Comparison of ENCODE assay signal across 8 mouse cellular contexts in genomic region chr19:5488878-5489571, GRCm38 (mm10). TPM values are rescaled to one million over a fixed set of nuclear protein-coding genes. Genes with fewer than 3 reads are reported as not detected.
DNase-seq lines count a peak whose midpoint lies in the region; ATAC-seq and TF ChIP-seq lines count a peak whose summit lies in the region.

No protein-coding gene starts in this region.

- DNase-seq in 3134 (ENCODE audit: extremely low read depth, insufficient read length, low spot score): peak; percentile 96
- DNase-seq in adrenal gland, postnatal 25 days: peak; percentile 95
- DNase-seq in embryonic facial prominence, embryonic 14.5 days (ENCODE audit: low spot score): peak; percentile 99
- peak; percentile 96 to 98 for DNase-seq in heart, adult 2 months
- peak; percentile 98 to 99 for DNase-seq in kidney, adult 8-10 months
- DNase-seq in spleen, postnatal 10 days (ENCODE audit: low spot score in 2 of 2): peak; percentile 97 to 98

- peak overlapping the region; percentile 55 for H3K4me3 ChIP-seq in embryonic facial prominence, embryonic 14.5 days (ENCODE audit: low read depth, low read length)
- H3K4me3 ChIP-seq in heart, adult 2 months: peak overlapping the region; percentile 61
- peak overlapping the region; percentile 59 for H3K4me3 ChIP-seq in limb, embryonic 13.5 days
- peak overlapping the region; percentile 58 for H3K4me3 ChIP-seq in midbrain, embryonic 16.5 days (ENCODE audit: low read depth, low read length)

- H3K27ac ChIP-seq in embryonic facial prominence, embryonic 14.5 days (replicated peaks; ENCODE audit: low read depth, low read length): peak overlapping the region; percentile 98
- peak overlapping the region; percentile 98 for H3K27ac ChIP-seq in heart, adult 2 months
- H3K27ac ChIP-seq in limb, embryonic 13.5 days: peak overlapping the region; percentile 99
- H3K27ac ChIP-seq in midbrain, embryonic 16.5 days (ENCODE audit: low read length): peak overlapping the region; percentile 99

- no peaks in the 10 kb centered on the region for H3K9me3 ChIP-seq in embryonic facial prominence, embryonic 14.5 days (ENCODE audit: control insufficient read depth, low read length)
- H3K9me3 ChIP-seq in limb, embryonic 13.5 days: no peaks in the 10 kb centered on the region
- H3K9me3 ChIP-seq in midbrain, embryonic 16.5 days (replicated peaks; ENCODE audit: control insufficient read depth, low read length, poor library complexity, severe bottlenecking): no peaks in the 10 kb centered on the region

- TF ChIP-seq EP300 in heart, adult 2 months (IDR thresholded peaks at IDR 0.05; ENCODE audit: insufficient read depth, low read depth, low read length): no peak; the same call in 1 of the 2 replicates

- 0 out of 2 replicates have a peak, but pooled peaks cover 4% of the 10 kb centered on the region for H3K79me2 ChIP-seq in heart, adult 2 months (replicated peaks; ENCODE audit: control insufficient read depth, insufficient read depth, low read length)

- H3K36me3 ChIP-seq in embryonic facial prominence, embryonic 14.5 days (ENCODE audit: control insufficient read depth, insufficient read depth, low read length): peaks cover 44% of the 10 kb centered on the region
- H3K36me3 ChIP-seq in heart, adult 2 months (ENCODE audit: control insufficient read depth, insufficient read depth, low read length): peaks cover 12% of the 10 kb centered on the region
- H3K36me3 ChIP-seq in limb, embryonic 13.5 days: peaks cover 51% of the 10 kb centered on the region
- peaks cover 10% of the 10 kb centered on the region for H3K36me3 ChIP-seq in midbrain, embryonic 16.5 days (ENCODE audit: control insufficient read depth, insufficient read depth, low read length)

- peak; percentile 95 for TF ChIP-seq POLR2A in heart, adult 2 months (IDR thresholded peaks at IDR 0.05; ENCODE audit: insufficient read depth, low read depth, low read length)

- peaks cover 12% of the 10 kb centered on the region for H3K4me1 ChIP-seq in embryonic facial prominence, embryonic 14.5 days (ENCODE audit: control insufficient read depth, insufficient read depth, low read length)
- peaks cover 2% of the 10 kb centered on the region; the same call in 1 of the 2 replicates for H3K4me1 ChIP-seq in heart, adult 2 months (ENCODE audit: control insufficient read depth, insufficient read depth, low read length)
- H3K4me1 ChIP-seq in limb, embryonic 13.5 days: peaks cover 39% of the 10 kb centered on the region
- peaks cover 38% of the 10 kb centered on the region for H3K4me1 ChIP-seq in midbrain, embryonic 16.5 days (ENCODE audit: control insufficient read depth, insufficient read depth, low read length)

- peak overlapping the region; percentile 68 for H3K9ac ChIP-seq in embryonic facial prominence, embryonic 14.5 days (ENCODE audit: low read depth, low read length)
- H3K9ac ChIP-seq in heart, adult 2 months (ENCODE audit: low read depth, low read length): peak overlapping the region; percentile 66
- H3K9ac ChIP-seq in limb, embryonic 13.5 days: peak overlapping the region; percentile 72
- H3K9ac ChIP-seq in midbrain, embryonic 16.5 days (ENCODE audit: low read depth, low read length): peak overlapping the region; percentile 63

- ATAC-seq in embryonic facial prominence, embryonic 14.5 days (ENCODE audit: low read depth): peak; percentile 83
- ATAC-seq in limb, embryonic 13.5 days (ENCODE audit: low FRiP score, low read depth): peak; percentile 79
- peak; percentile 81 for ATAC-seq in midbrain, embryonic 16.5 days

- H3K4me2 ChIP-seq in embryonic facial prominence, embryonic 14.5 days (ENCODE audit: low read depth, low read length): peak overlapping the region; percentile 73
- H3K4me2 ChIP-seq in limb, embryonic 13.5 days (replicated peaks): peak overlapping the region; percentile 83
- peak overlapping the region; percentile 84 for H3K4me2 ChIP-seq in midbrain, embryonic 16.5 days (ENCODE audit: low read length)

- WGBS in embryonic facial prominence, embryonic 14.5 days: 0% methylated on average over 24 of the region's 26 CpGs
- under 1% methylated on average over 26 of the region's 26 CpGs for whole genome bisulfite sequencing in heart, adult 2 months
- WGBS in limb, embryonic 13.5 days: under 1% methylated on average over 26 of the region's 26 CpGs
- WGBS in midbrain, embryonic 16.5 days: under 1% methylated on average over 26 of the region's 26 CpGs

- TF ChIP-seq CTCF in heart, adult 2 months (IDR thresholded peaks at IDR 0.05): no peak

- intact Hi-C loops in heart, adult 2 months (cut with DNase I): loop anchor here (1.0 to 2.0 kb wide), 2 partner anchors 64 to 100 kb away; partner anchors contain the start of genes AI837181 and Sart1

- H3K27me3 ChIP-seq in embryonic facial prominence, embryonic 14.5 days (replicated peaks; ENCODE audit: control insufficient read depth, insufficient read depth, low read length): no peaks in the 10 kb centered on the region
- no peaks in the 10 kb centered on the region for H3K27me3 ChIP-seq in heart, adult 2 months (ENCODE audit: control insufficient read depth, insufficient read depth, low read length)
- no peaks in the 10 kb centered on the region for H3K27me3 ChIP-seq in limb, embryonic 13.5 days
- H3K27me3 ChIP-seq in midbrain, embryonic 16.5 days (ENCODE audit: control insufficient read depth, insufficient read depth, low read depth, low read length): no peaks in the 10 kb centered on the region

RNA-seq across cellular contexts. Expression of gene Mus81, which starts 0.8 kb away (rescaled TPM):
- 31.1 and 35.0 TPM in 2 replicates for total RNA-seq in adrenal gland, postnatal 25 days (2021)
- 38.0 and 39.6 TPM in 2 replicates for polyA plus RNA-seq in embryonic facial prominence, embryonic 14.5 days (2014; fragmentation: Nextera tagmentation; extraction: Ambion mirVana)
- total RNA-seq in heart, adult 2 months (2021): 10 to 100 TPM; 18.6 to 21.6 TPM
- 36.4 and 38.6 TPM in 2 replicates for polyA plus RNA-seq in heart, adult 2 months (2012; rRNA removed)
- 40.5 and 42.8 TPM in 2 replicates for polyA plus RNA-seq in limb, embryonic 13.5 days (2015; fragmentation: Nextera tagmentation; extraction: Ambion mirVana)
- 51.1 and 53.6 TPM in 2 replicates for polyA plus RNA-seq in midbrain, embryonic 16.5 days (2015; fragmentation: Nextera tagmentation; extraction: Ambion mirVana)

RNA-seq across cellular contexts. Expression of gene Cfl1, which starts 1.2 kb away (rescaled TPM):
- 625 and 632 TPM in 2 replicates for total RNA-seq in adrenal gland, postnatal 25 days (2021)
- polyA plus RNA-seq in embryonic facial prominence, embryonic 14.5 days (2014; fragmentation: Nextera tagmentation; extraction: Ambion mirVana): 2,353 and 2,499 TPM in 2 replicates
- total RNA-seq in heart, adult 2 months (2021): 100 to 1,000 TPM; 169 to 194 TPM
- 160 and 206 TPM in 2 replicates for polyA plus RNA-seq in heart, adult 2 months (2012; rRNA removed)
- polyA plus RNA-seq in limb, embryonic 13.5 days (2015; fragmentation: Nextera tagmentation; extraction: Ambion mirVana): 2,537 and 2,628 TPM in 2 replicates
- 3,571 and 3,575 TPM in 2 replicates for polyA plus RNA-seq in midbrain, embryonic 16.5 days (2015; fragmentation: Nextera tagmentation; extraction: Ambion mirVana)

RNA-seq across cellular contexts. Expression of gene 1700020D05Rik, which starts 14.6 kb away (rescaled TPM):
- 2.2 and 3.7 TPM in 2 replicates for total RNA-seq in adrenal gland, postnatal 25 days (2021)
- polyA plus RNA-seq in embryonic facial prominence, embryonic 14.5 days (2014; fragmentation: Nextera tagmentation; extraction: Ambion mirVana): not detected in 2 replicates
- under 1 TPM; 0.82 to 0.89 TPM for total RNA-seq in heart, adult 2 months (2021)
- 0.70 and 0.85 TPM in 2 replicates for polyA plus RNA-seq in heart, adult 2 months (2012; rRNA removed)
- not detected in 2 replicates for polyA plus RNA-seq in limb, embryonic 13.5 days (2015; fragmentation: Nextera tagmentation; extraction: Ambion mirVana)
- polyA plus RNA-seq in midbrain, embryonic 16.5 days (2015; fragmentation: Nextera tagmentation; extraction: Ambion mirVana): not detected in 2 replicates

RNA-seq across cellular contexts. Expression of gene Efemp2, which starts 15.3 kb away (rescaled TPM):
- total RNA-seq in adrenal gland, postnatal 25 days (2021): 55.5 and 56.3 TPM in 2 replicates
- 175 and 190 TPM in 2 replicates for polyA plus RNA-seq in embryonic facial prominence, embryonic 14.5 days (2014; fragmentation: Nextera tagmentation; extraction: Ambion mirVana)
- total RNA-seq in heart, adult 2 months (2021): 10 to 100 TPM in 1 of 2 experiments, 1 to 10 TPM in 1; 8.2 to 10.3 TPM
- 33.6 and 36.3 TPM in 2 replicates for polyA plus RNA-seq in heart, adult 2 months (2012; rRNA removed)
- 209 and 216 TPM in 2 replicates for polyA plus RNA-seq in limb, embryonic 13.5 days (2015; fragmentation: Nextera tagmentation; extraction: Ambion mirVana)
- 34.1 and 35.3 TPM in 2 replicates for polyA plus RNA-seq in midbrain, embryonic 16.5 days (2015; fragmentation: Nextera tagmentation; extraction: Ambion mirVana)

RNA-seq across cellular contexts. Expression of gene Ctsw, which starts 20.7 kb away (rescaled TPM):
- not detected in 2 replicates for total RNA-seq in adrenal gland, postnatal 25 days (2021)
- 0.85 and 1.5 TPM in 2 replicates for polyA plus RNA-seq in embryonic facial prominence, embryonic 14.5 days (2014; fragmentation: Nextera tagmentation; extraction: Ambion mirVana)
- under 1 TPM; 0.32 to 0.42 TPM for total RNA-seq in heart, adult 2 months (2021)
- 0.67 and 2.0 TPM in 2 replicates for polyA plus RNA-seq in heart, adult 2 months (2012; rRNA removed)
- polyA plus RNA-seq in limb, embryonic 13.5 days (2015; fragmentation: Nextera tagmentation; extraction: Ambion mirVana): 1.7 and 2.3 TPM in 2 replicates
- polyA plus RNA-seq in midbrain, embryonic 16.5 days (2015; fragmentation: Nextera tagmentation; extraction: Ambion mirVana): 5.0 and 5.2 TPM in 2 replicates

Comparison
In these comparisons a context has a peak if more than half of its experiments do, and no peak if none do; other contexts are left out.
1. Peak in every context shown above with its lines: DNase-seq, ATAC-seq, H3K4me3 ChIP-seq and H3K27ac ChIP-seq.
2. RNA of gene Cfl1, which starts 1.2 kb away (polyA plus RNA-seq): 3,571 to 3,575 TPM in midbrain, embryonic 16.5 days, 2,537 to 2,628 TPM in limb, embryonic 13.5 days and 2,353 to 2,499 TPM in embryonic facial prominence, embryonic 14.5 days; 160 to 206 TPM in heart, adult 2 months; every median in the first group is over 10 times any median in the second.